Mouse (Mus musculus): ENCODE data around the gene Ddx39b. TPM values are rescaled to one million over a fixed set of nuclear protein-coding genes. Genes with fewer than 3 reads are reported as not detected.
"Not testable (repeated sequence)": the region's sequence is repeated elsewhere in the genome, so short reads cannot be mapped to it uniquely, and the experiment has no call there.

Ddx39b gene
- total RNA-seq, 2 experiments from 2014 or later = 324 to 337 TPM

GRCm38 (mm10) chr17:35257378-35257777 is 15.8 kb downstream of the Ddx39b start:
- intact Hi-C loops (cut with DNase I) = no loop called here

GRCm38 (mm10) chr17:35257824-35258491 is 16.4 kb downstream of the Ddx39b start:
- intact Hi-C loops (cut with DNase I) = no loop called here
- DNase-seq = peak; percentile 94

More at GRCm38 (mm10) chr17:35257378-35257777, 15.8 kb downstream of the Ddx39b start:
- no peak for DNase-seq

GRCm38 (mm10) chr17:35258492-35259478 is 17.2 kb downstream of the Ddx39b start:
- no peak for DNase-seq
- intact Hi-C loops (cut with DNase I) = no loop called here

GRCm38 (mm10) chr17:35259621-35260020 is 18.1 kb downstream of the Ddx39b start:
- no peak for DNase-seq
- intact Hi-C loops (cut with DNase I) = no loop called here

GRCm38 (mm10) chr17:35261651-35262050 is 20.1 kb downstream of the Ddx39b start:
- intact Hi-C loops (cut with DNase I) = no loop called here
- DNase-seq = no peak

GRCm38 (mm10) chr17:35262664-35263522 is 21.3 kb downstream of the Ddx39b start, which contains the start of gene H2-D1:
Gene H2-D1, plus strand, starts transcription at chr17:35262730.
- peak; percentile 96 for DNase-seq
- intact Hi-C loops (cut with DNase I) = no loop called here

- intact Hi-C loops (cut with DNase I) = no loop called here
Observed at GRCm38 (mm10) chr17:35263523-35263883, 22.0 kb downstream of the Ddx39b start.

GRCm38 (mm10) chr17:35267399-35268086 is 26.0 kb downstream of the Ddx39b start:
- intact Hi-C loops (cut with DNase I) = loop anchor here (2.0 kb wide), 1 partner anchor 1273 kb away; no protein-coding TSS in a partner anchor
- no peak for DNase-seq

More at GRCm38 (mm10) chr17:35263523-35263883, 22.0 kb downstream of the Ddx39b start:
- DNase-seq = no peak

- no peak for DNase-seq
- intact Hi-C loops (cut with DNase I) = loop anchor here (5.0 kb wide), 1 partner anchor 1297 kb away; no protein-coding TSS in a partner anchor
Observed at GRCm38 (mm10) chr17:35269653-35270347, 28.3 kb downstream of the Ddx39b start.

- intact Hi-C loops (cut with DNase I) = loop anchor here (5.0 kb wide), 1 partner anchor 1300 kb away; no protein-coding TSS in a partner anchor
- no peak for DNase-seq
Observed at GRCm38 (mm10) chr17:35272249-35272648, 30.7 kb downstream of the Ddx39b start.

GRCm38 (mm10) chr17:35274770-35275169 is 33.2 kb downstream of the Ddx39b start:
- DNase-seq = peak; percentile 91
- intact Hi-C loops (cut with DNase I) = loop anchor here (5.0 kb wide), 1 partner anchor 1302 kb away; no protein-coding TSS in a partner anchor

- intact Hi-C loops (cut with DNase I) = no loop called here
- DNase-seq = no peak
Observed at GRCm38 (mm10) chr17:35276304-35276864, 34.8 kb downstream of the Ddx39b start.

GRCm38 (mm10) chr17:35278049-35278448 is 36.5 kb downstream of the Ddx39b start:
- no peak for DNase-seq
- intact Hi-C loops (cut with DNase I) = loop anchor here (2.0 kb wide), 1 partner anchor 1317 kb away; no protein-coding TSS in a partner anchor

GRCm38 (mm10) chr17:35278957-35279688 is 37.6 kb downstream of the Ddx39b start:
- no peak for DNase-seq
- intact Hi-C loops (cut with DNase I) = loop anchor here (2.0 kb wide), 1 partner anchor 1318 kb away; no protein-coding TSS in a partner anchor

GRCm38 (mm10) chr17:35280276-35280675 is 38.7 kb downstream of the Ddx39b start:
- no peak for DNase-seq
- intact Hi-C loops (cut with DNase I) = no loop called here

- intact Hi-C loops (cut with DNase I) = no loop called here
- DNase-seq = no peak
Observed at GRCm38 (mm10) chr17:35285431-35285830, 43.9 kb downstream of the Ddx39b start.

GRCm38 (mm10) chr17:35295796-35296195 is 54.2 kb downstream of the Ddx39b start:
- intact Hi-C loops (cut with DNase I) = not testable (repeated sequence)
- peak; percentile 65 for DNase-seq
